Comparison of ENCODE assay signal across 10 mouse cellular contexts in genomic region chr6:134152539-134152938, GRCm38 (mm10).
DNase-seq lines count a peak whose midpoint lies in the region; ATAC-seq and TF ChIP-seq lines count a peak whose summit lies in the region.
"Had no signal": no experiment of that assay in that cellular context is flagged by ENCODE, and none has a peak within 500 bp of the region (broad histone marks: within the 10 kb centered on the region; RNA-seq: fewer than 3 reads in every experiment).

No protein-coding gene starts in this region.

- no peaks in the 10 kb centered on the region for H3K36me3 ChIP-seq in heart, embryonic 14.5 days (ENCODE audit: control insufficient read depth, insufficient read depth, low read length)
- H3K36me3 ChIP-seq in liver, embryonic 15.5 days (replicated peaks): no peaks in the 10 kb centered on the region
- peaks cover 9% of the 10 kb centered on the region for H3K36me3 ChIP-seq in heart, postnatal 0 days (replicated peaks; ENCODE audit: control insufficient read depth, insufficient read depth, low read length)
- H3K36me3 ChIP-seq: midbrain, embryonic 12.5 days had no signal

- no peak overlapping the region for H3K4me3 ChIP-seq in heart, embryonic 14.5 days (ENCODE audit: control insufficient read depth in 1 of 2, insufficient read depth in 1 of 2, low read depth in 1 of 2, low read length in 2 of 2)
- no peak overlapping the region for H3K4me3 ChIP-seq in liver, embryonic 15.5 days (replicated peaks)
- H3K4me3 ChIP-seq in heart, postnatal 0 days (ENCODE audit: low read depth, low read length): no peak overlapping the region
- H3K4me3 ChIP-seq: midbrain, embryonic 12.5 days had no signal

- H3K27me3 ChIP-seq in heart, embryonic 14.5 days (ENCODE audit: control insufficient read depth, insufficient read depth, low read length): no peaks in the 10 kb centered on the region
- no peaks in the 10 kb centered on the region for H3K27me3 ChIP-seq in liver, embryonic 15.5 days
- no peaks in the 10 kb centered on the region for H3K27me3 ChIP-seq in heart, postnatal 0 days (ENCODE audit: control insufficient read depth, insufficient read depth, low read length)
- H3K27me3 ChIP-seq: CH12.LX; midbrain, embryonic 12.5 days had no signal

- peaks cover 32 to 65% of the 10 kb centered on the region in 2 experiments for H3K4me1 ChIP-seq in heart, embryonic 14.5 days (ENCODE audit: control insufficient read depth in 2 of 2, insufficient read depth in 2 of 2, low read length in 2 of 2)
- peaks cover 27% of the 10 kb centered on the region for H3K4me1 ChIP-seq in liver, embryonic 15.5 days (replicated peaks)
- H3K4me1 ChIP-seq in heart, postnatal 0 days (ENCODE audit: control insufficient read depth, insufficient read depth): peaks cover 44% of the 10 kb centered on the region

- DNase-seq in heart, postnatal 36 days: no peak
- DNase-seq in liver: no peak
- DNase-seq in brain, adult 2 months (ENCODE audit: low read depth, low spot score): peak; percentile 49
- no peak for DNase-seq in heart, postnatal 0 days (ENCODE audit: low spot score)
- DNase-seq in gastrocnemius, postnatal 14 days: no peak
- DNase-seq: thymus, adult 18-20 months had no signal

- ATAC-seq in heart, embryonic 14.5 days (ENCODE audit: insufficient number of reproducible peaks, insufficient read depth, low FRiP score, low read depth): no peak
- ATAC-seq in liver, embryonic 15.5 days (ENCODE audit: insufficient read depth): no peak
- ATAC-seq in heart, postnatal 0 days (ENCODE audit: insufficient read depth, low read depth): no peak

- no peak for TF ChIP-seq EP300 in heart, postnatal 0 days (IDR thresholded peaks at IDR 0.05; ENCODE audit: low read depth)

- 36% methylated on average over 6 of the region's 6 CpGs for WGBS in heart, embryonic 14.5 days
- WGBS in liver, embryonic 15.5 days (ENCODE audit: insufficient replicate concordance): 53% methylated on average over 6 of the region's 6 CpGs
- 44% methylated on average over 6 of the region's 6 CpGs for WGBS in heart, postnatal 0 days

- H3K9me3 ChIP-seq in heart, embryonic 14.5 days (ENCODE audit: control insufficient read depth, low read length): no peaks in the 10 kb centered on the region
- no peaks in the 10 kb centered on the region for H3K9me3 ChIP-seq in liver, embryonic 15.5 days (replicated peaks)
- H3K9me3 ChIP-seq in heart, postnatal 0 days (replicated peaks; ENCODE audit: control insufficient read depth, low read length): no peaks in the 10 kb centered on the region
- H3K9me3 ChIP-seq: midbrain, embryonic 12.5 days had no signal

- no peak overlapping the region for H3K4me2 ChIP-seq in heart, embryonic 14.5 days (ENCODE audit: low read length)
- H3K4me2 ChIP-seq in liver, embryonic 15.5 days: no peak overlapping the region
- H3K4me2 ChIP-seq in heart, postnatal 0 days (ENCODE audit: low read depth, low read length): 0 out of 2 replicates have a peak overlapping the region, but pooled peaks have one; percentile 43
- H3K4me2 ChIP-seq: midbrain, embryonic 12.5 days had no signal

- intact Hi-C loops in heart, postnatal 36 days (cut with DNase I): loop anchor here (5.0 kb wide), 1 partner anchor 35 kb away; no protein-coding TSS in a partner anchor
- intact Hi-C loops in gastrocnemius, postnatal 14 days (cut with DNase I; ENCODE audit: low total_unique reads): no loop called here

- peak overlapping the region; percentile 64 to 71; a peak in 3 of 4 replicates for H3K27ac ChIP-seq in heart, embryonic 14.5 days (replicated peaks in 1 of 2; ENCODE audit: control insufficient read depth in 1 of 2, insufficient read depth in 1 of 2, low read depth in 2 of 2, low read length in 2 of 2)
- 0 out of 2 replicates have a peak overlapping the region, but pooled peaks have one; percentile 8 for H3K27ac ChIP-seq in liver, embryonic 15.5 days (replicated peaks)
- peak overlapping the region; percentile 68 for H3K27ac ChIP-seq in heart, postnatal 0 days (ENCODE audit: low read depth)
- H3K27ac ChIP-seq: midbrain, embryonic 12.5 days had no signal

- peak overlapping the region; percentile 31; the same call in 1 of the 2 replicates for H3K9ac ChIP-seq in heart, embryonic 14.5 days (ENCODE audit: low read length)
- no peak overlapping the region for H3K9ac ChIP-seq in liver, embryonic 15.5 days
- H3K9ac ChIP-seq in heart, postnatal 0 days (replicated peaks; ENCODE audit: low read depth, low read length): no peak overlapping the region
- H3K9ac ChIP-seq: midbrain, embryonic 12.5 days had no signal

- TF ChIP-seq CTCF in heart, postnatal 0 days (IDR thresholded peaks at IDR 0.05; ENCODE audit: low read depth): no peak

Comparison
In these comparisons a context has a peak if more than half of its experiments do, and no peak if none do; other contexts are left out.
1. H3K27ac ChIP-seq: peak in every context shown above with its lines; median percentile 68 in heart, postnatal 0 days; 68 in heart, embryonic 14.5 days; 8 in liver, embryonic 15.5 days.